Mouse (Mus musculus): ENCODE results near the gene Hormad2. TPM values are rescaled to one million over a fixed set of nuclear protein-coding genes. Genes with fewer than 3 reads are reported as not detected.

Gene Hormad2
- polyA plus RNA-seq, 1 experiment, result 0.07 TPM

DNA sequence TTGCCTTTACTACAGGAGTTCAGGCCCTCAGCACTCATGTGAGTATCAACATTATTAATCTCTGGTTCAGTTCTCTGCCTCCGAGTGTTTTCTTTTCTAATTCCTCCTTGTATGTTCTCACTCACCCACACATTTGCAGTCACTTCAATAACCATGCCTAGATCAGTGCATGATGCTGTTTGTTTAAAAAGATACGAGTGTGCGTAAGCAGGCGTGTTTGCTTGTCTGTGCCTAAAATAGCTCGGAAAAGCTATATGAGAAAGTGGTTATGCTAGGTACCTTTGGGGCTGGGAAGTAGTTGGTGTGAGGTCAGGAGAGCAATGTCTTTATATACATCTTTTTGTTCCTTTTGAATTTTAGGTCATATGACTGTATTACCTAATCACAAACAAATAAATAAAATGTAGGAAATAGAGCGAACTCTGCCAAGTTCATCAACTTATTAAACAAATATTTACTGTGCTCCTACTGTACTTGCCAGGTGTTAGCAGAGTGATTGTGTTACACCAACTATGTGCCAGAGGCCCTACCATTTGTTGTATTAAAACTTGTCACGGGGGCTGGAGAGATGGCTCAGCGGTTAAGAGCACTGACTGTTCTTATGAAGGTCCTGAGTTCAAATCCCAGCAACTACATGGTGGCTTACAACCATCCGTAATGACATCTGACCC lies 100.7 kb downstream of the Hormad2 start:
- no peak for DNase-seq (ENCODE audit: low spot score)

GRCm38 (mm10) chr11:4339275-4339674 lies 101.6 kb downstream of the Hormad2 start:
- no peak for DNase-seq (ENCODE audit: low spot score)

- DNase-seq (ENCODE audit: low spot score), result no peak
Observed at GRCm38 (mm10) chr11:4336693-4337283, 104.1 kb downstream of the Hormad2 start.

DNA sequence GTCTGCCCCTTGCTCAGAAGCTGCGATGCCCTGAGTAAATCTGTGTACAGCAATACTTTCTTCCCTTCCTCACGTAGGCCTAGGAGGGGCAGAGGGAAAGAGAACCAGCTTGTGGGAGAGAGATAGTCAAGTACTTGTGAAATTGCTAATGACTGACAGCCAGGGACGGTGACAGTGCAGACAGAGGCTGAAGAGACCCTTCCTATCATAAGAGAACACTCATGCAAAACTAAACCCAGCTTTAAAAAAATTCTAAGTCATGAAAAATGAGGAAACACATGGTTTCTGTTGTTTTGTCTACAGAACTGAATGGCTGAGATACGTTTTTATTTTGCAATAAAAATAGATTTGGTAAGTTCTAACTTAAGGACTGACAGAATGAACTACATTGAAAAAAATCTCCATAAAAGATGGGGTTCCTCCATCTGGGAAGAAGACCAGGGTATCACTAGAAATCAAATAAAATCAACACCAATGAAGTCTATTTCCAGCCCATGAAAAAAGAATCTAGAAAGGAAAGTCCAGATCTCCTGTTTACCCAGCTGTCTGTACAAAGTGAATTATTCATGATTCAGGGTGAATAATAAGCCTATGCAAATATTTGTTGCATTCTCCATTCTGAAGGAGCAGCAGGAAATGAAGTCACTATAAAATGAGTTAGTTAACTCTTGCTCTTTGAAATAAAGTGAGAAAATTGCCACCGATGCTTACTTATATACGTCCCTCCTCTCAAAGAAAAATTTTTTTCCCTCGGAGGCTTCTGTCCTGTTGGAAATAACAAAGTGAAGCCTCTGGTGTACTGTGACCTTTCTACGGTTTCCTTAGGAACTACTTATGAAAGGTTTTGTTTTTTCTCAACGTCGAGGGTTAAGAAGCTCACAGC lies 104.9 kb downstream of the Hormad2 start:
- DNase-seq (ENCODE audit: low spot score), result no peak

- DNase-seq (ENCODE audit: low spot score), result no peak
Observed at GRCm38 (mm10) chr11:4332961-4333360, 107.9 kb downstream of the Hormad2 start.

DNA sequence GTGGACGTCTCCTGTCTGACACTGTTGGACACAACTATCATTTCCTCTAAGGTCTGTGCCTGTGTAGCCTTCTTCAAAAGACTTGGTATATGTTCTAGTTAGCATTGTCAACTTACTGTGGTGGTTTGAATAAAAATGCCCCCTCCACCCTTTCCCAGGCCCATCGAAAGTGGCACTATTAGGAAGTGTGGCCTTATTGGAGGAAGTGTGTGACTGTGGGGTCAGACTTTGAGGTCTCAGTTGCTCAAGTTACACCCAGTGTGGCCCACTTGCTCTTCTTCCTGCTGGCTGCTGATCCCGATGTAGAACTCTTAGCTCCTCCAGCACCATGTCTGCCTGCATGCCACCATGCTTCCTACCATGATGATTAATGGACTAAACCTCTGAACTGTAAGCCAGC lies 112.7 kb downstream of the Hormad2 start:
- no peak for DNase-seq (ENCODE audit: low spot score)

- no peak for DNase-seq (ENCODE audit: low spot score)
Observed at GRCm38 (mm10) chr11:4323481-4323880, 117.4 kb downstream of the Hormad2 start.

DNA sequence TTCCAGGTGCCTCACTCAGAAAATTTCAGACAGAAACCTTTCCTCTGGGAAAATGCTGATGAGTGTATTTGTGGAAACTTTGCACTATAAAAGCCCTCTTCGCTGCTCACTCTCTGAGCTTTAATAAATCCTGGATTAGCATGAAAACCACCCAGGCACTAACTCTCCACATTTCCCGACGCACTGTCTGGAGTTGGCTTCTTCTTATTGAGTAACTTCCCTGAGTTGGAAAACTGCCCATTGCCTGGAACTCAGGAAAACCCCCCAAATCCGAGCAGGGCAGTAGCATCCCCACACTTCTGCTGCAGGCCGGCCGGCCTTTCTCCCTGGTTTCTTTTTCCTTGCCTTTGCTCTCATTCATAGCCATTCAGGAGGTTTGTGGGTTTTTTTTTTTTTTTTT lies 118.0 kb downstream of the Hormad2 start:
- no peak for DNase-seq (ENCODE audit: low spot score)

DNA sequence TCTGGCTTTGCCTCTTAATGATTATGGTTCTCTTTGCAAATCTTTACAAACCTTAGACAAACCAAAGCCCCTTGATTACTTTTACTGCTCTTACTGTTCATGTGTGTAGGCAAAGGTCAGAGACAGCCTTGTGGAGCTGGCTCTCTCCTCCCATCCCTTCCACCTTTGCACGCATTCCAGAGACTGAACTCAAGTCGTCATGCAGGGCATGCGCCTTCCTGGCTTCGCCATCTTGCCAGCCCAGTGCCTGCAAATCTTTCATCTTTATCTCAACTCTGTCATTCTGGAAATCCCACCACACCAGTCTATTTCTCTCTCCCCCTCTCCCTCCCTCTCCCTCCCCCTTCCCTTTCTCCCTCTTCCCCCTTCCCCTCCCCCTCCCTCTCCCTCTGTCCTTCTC lies 120.0 kb downstream of the Hormad2 start:
- DNase-seq (ENCODE audit: low spot score), result no peak

- no peak for DNase-seq (ENCODE audit: low spot score)
Observed at GRCm38 (mm10) chr11:4319212-4319955, 121.5 kb downstream of the Hormad2 start.

DNA sequence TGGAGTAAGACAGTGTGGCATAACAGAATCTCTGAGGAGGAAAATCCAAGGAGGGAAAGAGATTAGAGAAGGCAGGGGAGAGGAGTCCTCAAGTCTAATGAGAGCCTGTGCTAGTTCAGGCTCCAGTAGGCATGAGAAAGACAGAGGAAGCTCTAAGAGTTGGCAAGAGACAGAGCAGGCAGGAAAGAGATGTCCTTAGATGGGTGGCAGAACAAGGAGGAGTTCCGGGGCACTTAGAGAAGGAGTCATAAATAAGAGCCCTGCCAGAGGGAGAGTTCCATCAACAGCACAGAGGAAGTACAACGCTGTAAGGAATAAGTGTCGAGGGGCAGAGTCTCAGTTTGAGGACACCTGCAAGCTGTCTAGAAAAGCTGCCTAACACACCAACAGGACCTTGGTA lies 122.9 kb downstream of the Hormad2 start:
- no peak for DNase-seq (ENCODE audit: low spot score)

GRCm38 (mm10) chr11:4317287-4317686 lies 123.6 kb downstream of the Hormad2 start:
- DNase-seq (ENCODE audit: low spot score), result no peak

DNA sequence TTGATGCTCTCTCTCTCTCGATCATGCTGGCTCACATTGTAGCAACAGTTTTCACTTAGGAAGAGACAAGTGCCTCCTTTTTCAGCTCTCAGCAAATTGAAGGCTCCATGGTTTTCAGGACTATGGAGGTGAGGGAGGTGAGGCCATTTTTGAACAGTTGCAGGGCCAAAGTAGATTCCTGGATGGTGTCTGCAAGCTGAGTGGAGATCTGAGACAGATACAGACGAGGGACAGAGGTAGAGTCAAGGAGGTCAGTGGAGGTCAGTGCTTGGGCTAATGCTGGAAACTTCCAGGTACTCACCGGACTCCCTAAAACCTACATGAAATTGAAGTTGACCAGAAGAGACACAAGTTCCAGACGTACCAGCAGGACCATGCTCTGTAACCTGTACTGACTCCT lies 128.7 kb downstream of the Hormad2 start:
- no peak for DNase-seq (ENCODE audit: low spot score)

GRCm38 (mm10) chr11:4310324-4310723 lies 130.6 kb downstream of the Hormad2 start:
- DNase-seq (ENCODE audit: low spot score), result no peak

GRCm38 (mm10) chr11:4309613-4310012 lies 131.3 kb downstream of the Hormad2 start:
- DNase-seq (ENCODE audit: low spot score), result no peak

- no peak for DNase-seq (ENCODE audit: low spot score)
Observed at GRCm38 (mm10) chr11:4308514-4309450, 132.1 kb downstream of the Hormad2 start.

- DNase-seq (ENCODE audit: low spot score), result no peak
Observed at GRCm38 (mm10) chr11:4308060-4308513, 132.8 kb downstream of the Hormad2 start.

- no peak for DNase-seq (ENCODE audit: low spot score)
Observed at GRCm38 (mm10) chr11:4306086-4306485, 134.8 kb downstream of the Hormad2 start.

DNA sequence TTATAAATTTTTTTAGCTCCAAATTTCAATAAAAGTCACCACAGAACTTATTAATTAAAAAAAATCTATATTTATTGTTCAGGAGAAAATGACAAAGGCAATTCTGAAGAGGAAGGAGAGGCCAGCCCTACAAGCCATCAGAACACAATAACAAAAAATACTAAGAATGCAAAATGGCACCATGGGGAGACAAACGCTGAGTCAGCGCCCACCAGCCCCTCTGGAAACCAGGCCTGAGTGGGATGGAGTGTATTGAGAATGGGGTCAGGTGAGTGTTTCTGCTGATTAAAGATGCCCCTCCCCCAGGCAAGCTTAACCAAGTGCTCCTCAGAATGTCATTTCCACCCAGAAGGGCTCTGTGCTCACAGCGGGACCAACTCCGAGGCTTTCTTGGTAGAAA lies 135.8 kb downstream of the Hormad2 start:
- no peak for DNase-seq (ENCODE audit: low spot score)

- DNase-seq (ENCODE audit: low spot score), result no peak
Observed at GRCm38 (mm10) chr11:4304203-4304602, 136.7 kb downstream of the Hormad2 start.

GRCm38 (mm10) chr11:4303033-4303432 lies 137.9 kb downstream of the Hormad2 start:
- DNase-seq (ENCODE audit: low spot score), result no peak
